Mouse (Mus musculus): ENCODE results near the gene Flt3.
A peak's percentile ranks its signal among the peaks of the same experiment; 100 is the strongest.

Flt3 gene

GRCm38 (mm10) chr5:147309786-147310185 lies 90.5 kb downstream of the Flt3 start:
- DNase-seq (ENCODE audit: low spot score): no peak

- DNase-seq (ENCODE audit: low spot score): no peak
These were observed 91.8 kb downstream of the Flt3 start for GRCm38 (mm10) chr5:147308451-147308850.

- no peak for DNase-seq (ENCODE audit: low spot score)
These were observed 92.9 kb downstream of the Flt3 start for GRCm38 (mm10) chr5:147307398-147307785.

GRCm38 (mm10) chr5:147306638-147307397 lies 93.5 kb downstream of the Flt3 start, which contains the start of gene Cdx2:
Gene Cdx2, minus strand, starts transcription at chr5:147307270.
- no peak for DNase-seq (ENCODE audit: low spot score)

GRCm38 (mm10) chr5:147305856-147306637 lies 94.2 kb downstream of the Flt3 start:
- DNase-seq (ENCODE audit: low spot score): no peak

- DNase-seq (ENCODE audit: low spot score): no peak
These were observed 95.1 kb downstream of the Flt3 start for GRCm38 (mm10) chr5:147305166-147305565.

- no peak for DNase-seq (ENCODE audit: low spot score)
These were observed 95.8 kb downstream of the Flt3 start for GRCm38 (mm10) chr5:147304276-147305155.

- DNase-seq (ENCODE audit: low spot score): no peak
These were observed 97.4 kb downstream of the Flt3 start for GRCm38 (mm10) chr5:147302746-147303400.

GRCm38 (mm10) chr5:147302141-147302540 lies 98.1 kb downstream of the Flt3 start:
- DNase-seq (ENCODE audit: low spot score): no peak

GRCm38 (mm10) chr5:147301781-147302070 lies 98.6 kb downstream of the Flt3 start:
- DNase-seq (ENCODE audit: low spot score): no peak

GRCm38 (mm10) chr5:147300917-147301780 lies 99.1 kb downstream of the Flt3 start:
- no peak for DNase-seq (ENCODE audit: low spot score)

GRCm38 (mm10) chr5:147300001-147300363 lies 100.3 kb downstream of the Flt3 start:
- no peak for DNase-seq (ENCODE audit: low spot score)

GRCm38 (mm10) chr5:147299255-147300000 lies 100.9 kb downstream of the Flt3 start:
- DNase-seq (ENCODE audit: low spot score): peak; percentile 85

GRCm38 (mm10) chr5:147297249-147297648 lies 103.0 kb downstream of the Flt3 start:
- no peak for DNase-seq (ENCODE audit: low spot score)

- peak; percentile 61 for DNase-seq (ENCODE audit: low spot score)
These were observed 106.2 kb downstream of the Flt3 start for GRCm38 (mm10) chr5:147294121-147294520.

GRCm38 (mm10) chr5:147293127-147293910 lies 107.0 kb downstream of the Flt3 start:
- DNase-seq (ENCODE audit: low spot score): peak; percentile 90

GRCm38 (mm10) chr5:147292506-147293120 lies 107.7 kb downstream of the Flt3 start:
- DNase-seq (ENCODE audit: low spot score): no peak

- no peak for DNase-seq (ENCODE audit: low spot score)
These were observed 108.4 kb downstream of the Flt3 start for GRCm38 (mm10) chr5:147291764-147292505.
